Mouse (Mus musculus) liver, embryonic 15.5 days (tissue): ENCODE measurements around the gene Gpr19. TPM values are rescaled to one million over a fixed set of nuclear protein-coding genes. Genes with fewer than 3 reads are reported as not detected.
A peak's percentile ranks its signal among the peaks of the same experiment; 100 is the strongest.

ENCODE experiments used
- ATAC-seq: fragments of 200-750 bp; cut with Nextera tagmentation; 2 replicates; pipeline ENCODE4 v1.8.0; 2017; ENCODE audit warnings: moderate number of reproducible peaks, mild to moderate bottlenecking, moderate library complexity; ENCODE audit not compliant: insufficient read depth
- H3K27ac ChIP-seq: fragments of 300-500 bp; sonication (generic); replicated peaks from 2 replicates; pipeline ENCODE4 v1.5.1; 2015; ENCODE audit warnings: mild to moderate bottlenecking, inconsistent platforms
- H3K27me3 ChIP-seq: fragments of 300-500 bp; sonication (generic); 2 replicates; pipeline ENCODE4 v1.6.1; 2015; ENCODE audit warnings: mild to moderate bottlenecking, inconsistent platforms
- H3K36me3 ChIP-seq: fragments of 300-500 bp; sonication (generic); replicated peaks from 2 replicates; pipeline ENCODE4 v1.6.1; 2015; ENCODE audit warnings: moderate library complexity, mild to moderate bottlenecking, inconsistent platforms
- H3K4me1 ChIP-seq: fragments of 300-500 bp; sonication (generic); replicated peaks from 2 replicates; pipeline ENCODE4 v1.6.1; 2015; ENCODE audit warnings: inconsistent platforms
- H3K4me2 ChIP-seq: fragments of 300-500 bp; sonication (generic); 2 replicates; pipeline ENCODE4 v1.6.1; 2015; ENCODE audit warnings: moderate library complexity, mild to moderate bottlenecking, inconsistent platforms
- H3K4me3 ChIP-seq: fragments of 300-500 bp; sonication (generic); replicated peaks from 2 replicates; pipeline ENCODE4 v1.5.1; 2015; ENCODE audit warnings: mild to moderate bottlenecking, inconsistent platforms
- H3K9ac ChIP-seq: fragments of 300-500 bp; sonication (generic); 2 replicates; pipeline ENCODE4 v1.6.1; 2015; ENCODE audit warnings: moderate library complexity, mild to moderate bottlenecking, inconsistent platforms
- H3K9me3 ChIP-seq: fragments of 300-500 bp; sonication (generic); replicated peaks from 2 replicates; pipeline ENCODE4 v1.6.1; 2016; ENCODE audit warnings: inconsistent platforms
- WGBS: fragments of 180-500 bp; shearing (Covaris S2); methylation state at CpG from one replicate; pipeline ENCODE4 v1.1.7; 2015; ENCODE audit warnings: mixed read lengths; ENCODE audit not compliant: insufficient replicate concordance; 5-methylcytosine and 5-hydroxymethylcytosine counted together
- polyA plus RNA-seq: library from polyadenylated mRNA; unstranded; fragments of >200 nt; fragmentation: Nextera tagmentation; extraction: Ambion mirVana; gene quantifications from 2 replicates; pipeline ENCODE4 v1.2.1, GENCODE M21; 2015

Gene Gpr19
- polyA plus RNA-seq, 1 experiment from 2014 or later: 5.6 TPM

DNA sequence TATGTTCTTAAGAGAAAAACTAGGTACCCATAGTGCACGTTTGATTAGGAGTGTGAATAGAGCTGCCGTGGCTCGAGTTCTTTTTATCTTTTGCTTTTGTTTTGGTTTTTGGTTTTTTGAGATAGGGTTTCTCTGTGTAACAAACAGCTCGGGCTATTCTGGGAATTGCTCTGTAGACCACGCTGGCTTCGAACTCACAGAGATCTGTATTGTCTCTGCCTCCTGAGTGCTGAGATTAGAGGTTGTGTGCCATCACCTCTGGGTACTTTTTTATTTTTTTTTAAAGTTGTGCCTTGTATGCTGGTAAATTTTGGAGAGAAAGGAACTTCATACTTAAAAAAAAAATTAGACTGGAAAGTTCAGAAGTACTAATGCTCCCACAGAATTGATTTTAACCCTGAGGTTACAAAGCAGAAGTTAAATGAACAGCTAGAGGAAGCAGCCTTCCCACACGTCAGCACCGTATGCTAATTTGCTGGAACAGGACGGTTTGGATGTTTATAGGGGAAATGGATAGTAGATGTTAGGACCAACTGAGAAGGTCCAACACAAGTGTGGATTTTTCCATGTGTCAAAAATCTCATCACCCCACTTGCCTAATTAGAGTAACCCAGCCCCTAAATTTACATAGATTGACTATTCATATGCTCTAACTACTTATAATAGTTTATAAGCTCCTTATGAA lies 24.3 kb upstream of the Gpr19 start:
- H3K9ac ChIP-seq: peak overlapping the region; percentile 87
- 18% methylated on average over 9 of the region's 9 CpGs for WGBS
- H3K36me3 ChIP-seq: peaks cover 17% of the 10 kb centered on the region
- peaks cover 12% of the 10 kb centered on the region; the same call in 1 of the 2 replicates for H3K27me3 ChIP-seq
- no peaks in the 10 kb centered on the region for H3K9me3 ChIP-seq
- peak overlapping the region; percentile 99 for H3K4me2 ChIP-seq
- H3K4me1 ChIP-seq: peaks cover 50% of the 10 kb centered on the region
- ATAC-seq: no peak
- H3K27ac ChIP-seq: peak overlapping the region; percentile 98
- H3K4me3 ChIP-seq: peak overlapping the region; percentile 82

DNA sequence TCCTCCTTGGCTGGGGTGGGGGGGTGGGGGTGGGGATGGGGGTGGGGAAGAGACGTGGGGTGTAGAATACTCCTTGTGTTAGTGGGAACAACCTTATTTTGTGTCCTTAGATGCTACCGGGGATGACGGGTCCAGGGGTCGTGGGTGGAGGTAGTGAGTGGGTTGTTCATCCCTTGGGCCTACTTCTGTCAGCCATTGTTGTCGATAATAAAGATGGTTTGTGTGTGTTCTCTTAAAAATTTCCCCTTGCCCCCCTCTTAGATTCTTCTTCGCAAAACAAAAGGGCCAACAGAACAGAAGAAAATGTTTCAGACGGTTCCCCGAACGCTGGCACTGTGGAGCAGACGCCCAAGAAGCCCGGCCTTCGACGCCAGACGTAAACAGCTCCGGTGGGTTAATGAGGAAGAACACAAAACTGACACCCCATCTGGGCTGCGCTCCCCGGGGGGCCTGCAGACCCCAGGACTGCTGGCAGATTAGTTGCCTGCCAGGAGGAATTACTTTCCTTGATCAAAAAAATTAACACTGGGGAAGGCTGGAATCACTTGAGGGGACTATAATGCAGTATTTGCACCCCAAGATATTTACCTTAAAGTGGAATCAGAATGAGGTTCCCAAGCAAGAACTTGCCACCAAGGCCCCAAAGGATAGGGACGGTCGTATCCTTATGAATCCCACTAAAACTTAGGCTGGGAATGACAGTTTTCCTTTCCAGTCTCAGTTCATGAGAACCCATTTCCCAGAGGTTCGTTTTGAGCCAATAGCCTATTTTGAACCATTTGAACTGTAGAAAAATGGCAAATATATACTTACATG lies 23.5 kb upstream of the Gpr19 start:
- Histone ChIP-seq H3K36me3 (peaks cover 17% of the 10 kb centered on the region), H3K4me3 (peak overlapping the region; percentile 82), H3K9ac (peak overlapping the region; percentile 87), H3K4me2 (peak overlapping the region; percentile 99), H3K9me3 (no peaks in the 10 kb centered on the region), H3K4me1 (peaks cover 53% of the 10 kb centered on the region), H3K27ac (peak overlapping the region; percentile 98), H3K27me3 (peaks cover 16% of the 10 kb centered on the region; the same call in 1 of the 2 replicates)
- 9% methylated on average over 20 of the region's 20 CpGs for whole genome bisulfite sequencing
- no peak for ATAC-seq

DNA sequence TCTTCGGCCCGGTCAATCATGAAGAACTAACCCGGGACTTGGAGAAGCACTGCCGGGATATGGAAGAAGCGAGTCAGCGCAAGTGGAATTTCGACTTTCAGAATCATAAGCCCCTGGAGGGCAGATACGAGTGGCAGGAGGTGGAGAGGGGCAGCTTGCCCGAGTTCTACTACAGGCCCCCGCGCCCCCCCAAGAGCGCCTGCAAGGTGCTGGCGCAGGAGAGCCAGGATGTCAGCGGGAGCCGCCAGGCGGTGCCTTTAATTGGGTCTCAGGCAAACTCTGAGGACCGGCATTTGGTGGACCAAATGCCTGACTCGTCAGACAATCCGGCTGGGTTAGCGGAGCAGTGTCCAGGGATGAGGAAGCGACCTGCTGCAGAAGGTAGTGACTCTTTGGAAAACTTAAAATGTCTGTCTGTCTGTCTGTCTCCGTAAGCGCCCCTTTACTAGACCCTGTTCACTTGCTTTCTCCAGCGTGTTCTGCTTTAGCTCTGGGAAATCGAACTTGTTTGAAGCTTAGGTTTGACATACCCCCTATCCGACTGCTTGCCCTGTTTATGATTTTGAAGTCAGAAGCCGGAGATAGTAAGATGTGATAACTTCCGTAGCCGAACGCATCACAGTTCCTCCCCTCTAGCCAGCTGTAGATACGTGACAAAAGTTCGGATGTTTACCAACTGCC lies 22.8 kb upstream of the Gpr19 start:
- Histone ChIP-seq H3K4me3 (peak overlapping the region; percentile 82), H3K9me3 (no peaks in the 10 kb centered on the region), H3K4me2 (peak overlapping the region; percentile 99), H3K9ac (peak overlapping the region; percentile 87), H3K27me3 (peaks cover 16% of the 10 kb centered on the region; the same call in 1 of the 2 replicates), H3K27ac (peak overlapping the region; percentile 98), H3K36me3 (peaks cover 17% of the 10 kb centered on the region), H3K4me1 (peaks cover 60% of the 10 kb centered on the region)
- peak; percentile 32 for ATAC-seq
- under 1% methylated on average over 32 of the region's 32 CpGs for WGBS

DNA sequence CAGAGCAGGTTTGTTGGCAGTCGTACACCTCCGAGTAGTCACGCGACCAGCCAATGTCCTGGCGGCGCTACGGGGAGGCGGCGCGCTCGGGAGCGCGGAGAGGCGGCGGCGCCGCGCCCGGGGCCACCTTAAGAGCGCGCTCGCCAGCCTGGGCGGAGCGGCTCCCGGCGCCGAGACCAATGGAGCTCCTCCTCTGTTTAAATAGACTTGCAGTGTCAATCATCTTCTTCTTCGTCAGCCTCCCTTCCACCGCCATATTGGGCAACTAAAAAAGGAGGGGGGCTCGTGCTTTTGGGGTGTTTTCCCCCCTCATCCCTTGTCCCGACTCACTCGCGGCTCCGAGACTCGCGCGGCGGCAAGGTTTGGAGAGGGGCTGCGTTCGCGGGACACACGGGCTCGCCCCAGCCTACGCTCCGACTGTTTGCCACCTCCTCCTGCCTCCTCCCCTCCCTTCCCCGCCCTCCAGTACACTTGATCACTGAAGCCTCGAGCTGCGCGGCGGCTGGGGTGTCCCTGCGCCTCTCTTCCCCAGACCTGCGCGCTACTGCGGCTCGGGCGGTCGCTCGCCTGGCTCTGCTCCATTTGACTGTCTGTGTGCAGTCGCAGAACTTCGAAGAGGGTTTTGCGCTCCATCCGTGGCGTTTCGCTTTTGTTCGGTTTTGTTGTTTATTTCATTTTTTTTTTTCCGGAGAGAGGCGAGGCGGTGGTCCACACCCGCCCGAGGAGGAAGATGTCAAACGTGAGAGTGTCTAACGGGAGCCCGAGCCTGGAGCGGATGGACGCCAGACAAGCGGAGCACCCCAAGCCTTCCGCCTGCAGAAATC lies 22.0 kb upstream of the Gpr19 start, which contains the start of gene Cdkn1b:
Cdkn1b (plus strand) TSS at position 212 of the 824 bp plus-strand sequence.
- ATAC-seq: peak; percentile 94
- Histone ChIP-seq H3K9me3 (no peaks in the 10 kb centered on the region), H3K36me3 (peaks cover 17% of the 10 kb centered on the region), H3K9ac (peak within 1 kb of the TSS; percentile 87), H3K27me3 (peaks cover 23% of the 10 kb centered on the region), H3K27ac (peak within 1 kb of the TSS; percentile 98), H3K4me2 (peak within 1 kb of the TSS; percentile 99), H3K4me1 (peaks cover 61% of the 10 kb centered on the region), H3K4me3 (peak within 1 kb of the TSS; percentile 82)
- WGBS: 0% methylated on average over 77 of the region's 77 CpGs

DNA sequence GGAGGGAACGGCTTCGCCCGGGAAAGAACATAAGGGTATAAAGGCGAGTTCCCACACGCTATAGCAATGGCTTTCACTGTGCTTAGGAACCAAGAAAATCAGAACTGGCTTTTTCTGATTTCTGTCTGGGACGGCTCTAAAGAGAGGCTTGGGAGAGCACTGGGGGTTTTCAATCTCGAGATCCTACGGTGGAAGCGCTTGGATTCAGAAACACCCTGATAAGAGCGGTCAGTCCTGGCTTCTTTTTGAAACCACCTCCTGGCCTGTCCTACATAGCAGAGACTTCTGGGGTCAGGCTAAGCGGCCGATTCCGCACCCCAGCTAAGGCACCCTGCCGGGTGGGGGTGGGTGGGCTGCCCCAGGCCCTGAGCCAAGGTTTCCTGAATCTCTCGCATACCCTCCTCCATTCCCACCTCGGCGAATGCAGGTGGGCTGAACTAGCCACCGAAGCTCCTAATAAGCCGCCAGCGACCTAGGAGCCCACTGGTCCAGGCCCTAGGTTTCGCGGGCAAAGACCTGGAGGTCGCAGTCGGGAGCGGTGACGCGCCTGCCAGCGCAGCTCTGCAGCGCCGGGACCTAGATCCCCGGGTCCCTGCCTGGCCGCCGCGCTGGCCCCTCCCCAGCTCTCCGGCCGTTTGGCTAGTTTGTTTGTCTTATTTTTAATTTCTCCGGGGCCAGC lies 21.3 kb upstream of the Gpr19 start:
- H3K4me1 ChIP-seq: peaks cover 58% of the 10 kb centered on the region
- H3K9me3 ChIP-seq: no peaks in the 10 kb centered on the region
- H3K36me3 ChIP-seq: peaks cover 17% of the 10 kb centered on the region
- no peak; the same call in 1 of the 2 replicates for ATAC-seq
- H3K27ac ChIP-seq: peak overlapping the region; percentile 98
- peak overlapping the region; percentile 99 for H3K4me2 ChIP-seq
- WGBS: 6% methylated on average over 37 of the region's 37 CpGs
- H3K27me3 ChIP-seq: peaks cover 25% of the 10 kb centered on the region
- peak overlapping the region; percentile 82 for H3K4me3 ChIP-seq
- H3K9ac ChIP-seq: peak overlapping the region; percentile 87

DNA sequence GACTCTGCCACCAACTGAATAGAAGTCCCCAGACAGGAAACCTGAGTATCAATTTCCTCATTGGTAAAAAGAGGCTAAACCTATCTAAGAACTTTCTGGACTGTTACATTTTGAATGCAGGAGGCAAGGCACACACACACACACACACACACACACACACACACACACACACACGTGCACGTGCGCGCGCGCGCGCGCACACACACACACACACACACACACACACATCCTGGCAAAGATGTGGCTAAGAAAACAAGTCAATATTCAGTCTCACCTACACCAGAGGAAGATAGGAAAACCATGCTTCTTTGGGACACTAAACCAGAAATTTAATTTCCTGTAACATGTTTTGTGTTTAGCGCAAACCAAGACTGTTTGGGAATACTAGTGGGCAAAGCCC lies 20.4 kb upstream of the Gpr19 start:
- Histone ChIP-seq H3K36me3 (peaks cover 11% of the 10 kb centered on the region), H3K9me3 (no peaks in the 10 kb centered on the region), H3K4me2 (peak overlapping the region; percentile 99; the same call in 1 of the 2 replicates), H3K4me1 (peaks cover 52% of the 10 kb centered on the region), H3K27ac (no peak overlapping the region), H3K4me3 (no peak overlapping the region), H3K27me3 (peaks cover 25% of the 10 kb centered on the region), H3K9ac (no peak overlapping the region)
- no peak for ATAC-seq
- whole genome bisulfite sequencing: 88% methylated on average over 10 of the region's 10 CpGs

DNA sequence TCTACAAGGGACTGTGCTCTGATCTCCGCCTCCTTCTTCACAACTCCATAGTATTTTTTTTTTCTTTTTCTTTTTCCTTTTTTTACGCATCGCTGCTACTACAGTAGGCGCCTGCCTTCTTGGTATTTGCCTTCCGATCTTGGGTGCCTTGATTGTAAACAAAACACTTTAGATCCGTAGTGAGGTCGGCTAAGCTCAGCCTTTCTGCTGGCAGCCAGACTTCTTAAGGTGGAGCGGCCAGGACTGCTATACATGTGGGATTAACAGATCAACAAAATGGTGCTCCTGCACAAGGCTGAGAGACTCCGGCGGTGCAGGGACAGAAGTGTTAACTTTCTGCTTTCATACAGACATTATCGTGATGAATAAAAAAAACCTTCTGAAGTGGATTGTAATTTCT lies 18.7 kb upstream of the Gpr19 start:
- WGBS: 4% methylated on average over 11 of the region's 11 CpGs
- peak overlapping the region; percentile 19; the same call in 1 of the 2 replicates for H3K27ac ChIP-seq
- no peak for ATAC-seq

DNA sequence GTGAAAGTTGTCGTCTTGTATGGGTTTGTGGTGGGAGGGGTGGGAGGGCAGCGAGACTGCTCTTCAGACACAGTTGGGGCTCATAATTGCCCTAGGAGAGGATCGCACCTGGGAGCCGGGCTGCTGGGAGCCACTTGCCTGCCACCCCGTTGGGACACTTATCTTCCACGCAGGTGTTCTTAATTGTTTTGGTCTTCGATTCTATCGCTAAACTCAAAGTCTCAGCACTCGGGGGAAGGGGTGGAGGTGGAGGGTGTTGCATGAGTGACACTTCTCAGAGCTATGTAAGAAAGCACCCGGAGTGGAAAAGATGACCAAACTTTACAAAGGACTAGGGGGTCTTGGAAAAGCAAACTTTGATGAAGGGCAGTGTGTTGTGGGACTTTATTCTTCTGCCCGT lies 18.3 kb upstream of the Gpr19 start:
- Histone ChIP-seq H3K27ac (peak overlapping the region; percentile 19; the same call in 1 of the 2 replicates), H3K4me1 (peaks cover 34% of the 10 kb centered on the region), H3K27me3 (peaks cover 25% of the 10 kb centered on the region), H3K9ac (peak overlapping the region; percentile 62), H3K36me3 (no peaks in the 10 kb centered on the region), H3K4me3 (peak overlapping the region; percentile 52), H3K4me2 (peak overlapping the region; percentile 87), H3K9me3 (no peaks in the 10 kb centered on the region)
- WGBS: under 1% methylated on average over 11 of the region's 11 CpGs
- ATAC-seq: no peak

More for the DNA sequence above, 18.7 kb upstream of the Gpr19 start:
- Histone ChIP-seq H3K4me1 (peaks cover 37% of the 10 kb centered on the region), H3K4me2 (peak overlapping the region; percentile 87), H3K4me3 (peak overlapping the region; percentile 52), H3K9me3 (no peaks in the 10 kb centered on the region), H3K9ac (peak overlapping the region; percentile 62), H3K27me3 (peaks cover 25% of the 10 kb centered on the region), H3K36me3 (0 out of 2 replicates have a peak, but pooled peaks cover 3% of the 10 kb centered on the region)

DNA sequence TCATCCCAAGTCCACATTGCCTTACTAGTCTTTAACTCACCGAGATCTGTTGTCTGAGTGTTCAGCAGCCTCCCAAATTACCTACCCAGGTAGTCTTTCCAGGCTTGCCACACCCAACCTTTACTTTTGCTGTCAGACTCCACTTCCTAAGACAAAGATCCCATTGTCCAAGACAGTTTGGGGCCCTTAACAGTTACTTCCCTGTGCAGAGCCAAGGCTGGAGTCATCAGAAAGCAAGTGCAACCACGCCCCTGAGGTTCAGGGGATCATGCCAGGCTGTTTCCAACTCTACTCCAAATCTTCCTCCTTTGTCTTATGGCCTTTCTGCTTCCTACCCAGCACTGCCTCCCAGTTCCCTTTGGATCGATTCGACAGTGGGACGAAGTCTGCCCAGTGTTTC lies 16.1 kb upstream of the Gpr19 start:
- Histone ChIP-seq H3K9me3 (no peaks in the 10 kb centered on the region), H3K4me1 (peaks cover 31% of the 10 kb centered on the region), H3K4me3 (no peak overlapping the region), H3K9ac (no peak overlapping the region), H3K27me3 (peaks cover 25% of the 10 kb centered on the region), H3K27ac (no peak overlapping the region), H3K4me2 (no peak overlapping the region), H3K36me3 (no peaks in the 10 kb centered on the region)
- 80% methylated on average over 5 of the region's 5 CpGs for WGBS
- no peak for ATAC-seq

DNA sequence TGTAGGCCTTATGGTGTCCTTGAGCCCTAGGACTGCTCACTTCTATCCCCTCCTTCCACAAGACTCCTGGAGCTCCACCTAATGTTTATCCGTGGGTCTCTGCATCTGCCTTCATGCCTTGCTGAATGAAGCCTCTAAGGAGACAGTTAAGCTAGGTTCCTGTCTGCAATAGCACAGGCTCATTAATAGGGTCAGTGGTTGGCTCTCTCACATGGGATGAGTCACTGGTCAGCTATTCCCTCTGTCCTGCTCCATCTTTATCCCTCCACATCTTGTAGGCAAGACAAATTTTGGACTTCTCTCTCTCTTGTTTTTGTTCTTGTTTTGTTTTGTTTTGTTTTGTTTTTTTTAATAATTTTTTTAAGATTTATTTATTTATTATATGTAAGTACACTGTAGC lies 7.4 kb upstream of the Gpr19 start:
- no peak overlapping the region for H3K27ac ChIP-seq
- no peak overlapping the region for H3K9ac ChIP-seq
- no peaks in the 10 kb centered on the region for H3K27me3 ChIP-seq
- H3K4me3 ChIP-seq: no peak overlapping the region
- no peaks in the 10 kb centered on the region for H3K36me3 ChIP-seq
- ATAC-seq: no peak
- H3K4me2 ChIP-seq: no peak overlapping the region
- H3K4me1 ChIP-seq: peaks cover 32% of the 10 kb centered on the region
- 58% methylated on average over 1 of the region's 1 CpGs for WGBS
- H3K9me3 ChIP-seq: no peaks in the 10 kb centered on the region
